Mouse (Mus musculus) heart, postnatal 0 days (tissue): ENCODE measurements around the gene Nol12. TPM values are rescaled to one million over a fixed set of nuclear protein-coding genes. Genes with fewer than 3 reads are reported as not detected.

Experiments used
- ATAC-seq: fragments of 200-750 bp; cut with Nextera tagmentation; 2 replicates; pipeline ENCODE4 v1.8.0; 2017; ENCODE audit warnings: low read depth, moderate number of reproducible peaks, moderate library complexity; ENCODE audit not compliant: insufficient read depth
- DNase-seq: peaks from one replicate; pipeline ENCODE4 v3.0.0-alpha.2; 2016; ENCODE audit warnings: low spot score
- H3K27ac ChIP-seq: fragments of 300-500 bp; sonication (generic); 2 replicates; pipeline ENCODE4 v1.5.1; 2014; ENCODE audit warnings: low read depth, mild to moderate bottlenecking
- H3K27me3 ChIP-seq: fragments of 300-500 bp; sonication (generic); 2 replicates; pipeline ENCODE4 v1.6.1; 2014; ENCODE audit warnings: low read length, mixed read lengths; ENCODE audit not compliant: control insufficient read depth, insufficient read depth
- H3K36me3 ChIP-seq: fragments of 300-500 bp; sonication (generic); replicated peaks from 2 replicates; pipeline ENCODE4 v1.6.1; 2014; ENCODE audit warnings: low read length, mixed read lengths; ENCODE audit not compliant: control insufficient read depth, insufficient read depth
- H3K4me1 ChIP-seq: fragments of 300-500 bp; sonication (generic); 2 replicates; pipeline ENCODE4 v1.6.1; 2014; ENCODE audit warnings: antibody characterized with exemption; ENCODE audit not compliant: control insufficient read depth, insufficient read depth
- H3K4me2 ChIP-seq: fragments of 300-500 bp; sonication (generic); 2 replicates; pipeline ENCODE4 v1.6.1; 2014; ENCODE audit warnings: low read depth, mild to moderate bottlenecking, low read length, moderate library complexity
- H3K4me3 ChIP-seq: fragments of 300-500 bp; sonication (generic); 2 replicates; pipeline ENCODE4 v1.5.1; 2014; ENCODE audit warnings: low read depth, low read length
- H3K9ac ChIP-seq: fragments of 300-500 bp; sonication (generic); replicated peaks from 2 replicates; pipeline ENCODE4 v1.6.1; 2014; ENCODE audit warnings: low read depth, low read length, mixed read lengths
- H3K9me3 ChIP-seq: fragments of 300-500 bp; sonication (generic); replicated peaks from 2 replicates; pipeline ENCODE4 v1.6.1; 2016; ENCODE audit warnings: low read length; ENCODE audit not compliant: control insufficient read depth
- CTCF ChIP-seq: IDR thresholded peaks from 2 replicates; pipeline ENCODE4 v1.5.1; 2016; ENCODE audit warnings: antibody characterized with exemption, control low read depth, low read depth
- EP300 ChIP-seq: IDR thresholded peaks from 2 replicates; pipeline ENCODE4 v1.6.1; 2016; ENCODE audit warnings: antibody characterized with exemption, low read depth
- WGBS: fragments of 180-500 bp; shearing (Covaris S2); extraction: QIAGEN DNeasy Blood & Tissue Kit; methylation state at CpG from one replicate; pipeline ENCODE4 v1.1.7; 2014; 5-methylcytosine and 5-hydroxymethylcytosine counted together
- polyA plus RNA-seq: library from polyadenylated mRNA; unstranded; fragments of >200 nt; fragmentation: Nextera tagmentation; extraction: Ambion mirVana; gene quantifications from 2 replicates; pipeline ENCODE4 v1.2.1, GENCODE M21; 2015
- total RNA-seq: library from RNA; depleted of rRNA; stranded (reverse); fragments of >200 nt; gene quantifications from 2 replicates; pipeline ENCODE4 v1.2.3, GENCODE M21; 2014; ENCODE audit warnings: low replicate concordance

The Nol12 gene
- total and polyA plus RNA-seq, 2 experiments from 2014 or later = 23.3 TPM; not detected in 1

DNA sequence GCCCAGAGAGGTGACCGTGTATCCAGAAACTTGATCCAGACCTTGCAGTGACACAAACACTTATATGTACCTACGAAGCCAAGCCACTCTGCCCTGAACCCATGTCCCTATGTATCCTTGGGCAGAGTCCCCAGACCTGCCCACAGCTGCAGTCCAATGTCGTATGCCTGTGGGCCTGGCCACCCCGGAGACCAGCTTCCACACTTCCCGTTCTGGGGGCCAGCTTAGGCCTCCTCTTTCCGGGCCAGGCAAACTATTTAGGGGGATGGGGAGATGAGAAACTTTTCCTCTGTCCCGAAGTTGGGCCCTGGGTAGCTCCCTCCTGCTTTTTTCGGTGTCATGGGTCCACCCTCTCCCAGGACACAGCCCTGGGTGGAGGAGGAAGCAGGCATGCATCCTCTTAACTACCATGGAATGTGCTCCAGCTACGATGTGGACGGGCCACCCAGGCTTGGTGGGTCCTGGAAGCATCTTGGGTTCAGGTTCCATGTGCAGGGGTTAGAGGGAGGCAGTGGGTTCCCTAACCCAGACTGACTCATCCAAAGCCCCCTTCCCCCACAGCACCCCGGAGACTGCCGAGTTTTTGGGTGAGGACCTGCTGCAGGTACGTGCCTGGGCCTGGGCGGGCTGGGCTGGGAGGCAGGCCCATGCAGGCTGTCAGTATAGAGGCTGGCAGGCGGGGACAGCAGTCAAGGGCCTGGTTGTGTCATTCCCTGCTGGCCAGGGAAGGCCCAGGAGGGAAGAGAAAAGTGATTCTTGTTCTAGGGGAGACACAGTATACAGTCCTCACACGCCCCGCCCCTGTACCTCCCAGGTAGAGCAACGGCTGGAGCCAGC, 33.9 kb upstream of the Nol12 start:
- ATAC-seq = no peak
- Histone ChIP-seq H3K27ac (peak overlapping the region; percentile 73), H3K36me3 (peaks cover 15% of the 10 kb centered on the region; the same call in 1 of the 2 replicates), H3K9ac (peak overlapping the region; percentile 78), H3K4me2 (peak overlapping the region; percentile 95), H3K4me3 (peak overlapping the region; percentile 74), H3K9me3 (no peaks in the 10 kb centered on the region), H3K27me3 (no peaks in the 10 kb centered on the region), H3K4me1 (peaks cover 23% of the 10 kb centered on the region)
- 23% methylated on average over 18 of the region's 18 CpGs for WGBS
- peak; percentile 12 for DNase-seq
- TF ChIP-seq EP300 = no peak
- TF ChIP-seq CTCF = no peak

GRCm38 (mm10) chr15:78901422-78901789, 33.3 kb upstream of the Nol12 start:
- Histone ChIP-seq H3K27ac (no peak overlapping the region), H3K27me3 (no peaks in the 10 kb centered on the region), H3K9ac (no peak overlapping the region), H3K4me3 (no peak overlapping the region), H3K4me2 (peak overlapping the region; percentile 95), H3K4me1 (peaks cover 23% of the 10 kb centered on the region), H3K36me3 (peaks cover 20% of the 10 kb centered on the region), H3K9me3 (no peaks in the 10 kb centered on the region)
- no peak for TF ChIP-seq CTCF
- no peak for TF ChIP-seq EP300
- DNase-seq (no peak), ATAC-seq (no peak)
- 63% methylated on average over 8 of the region's 8 CpGs for WGBS

GRCm38 (mm10) chr15:78903243-78903642, 31.5 kb upstream of the Nol12 start:
- ATAC-seq = peak; percentile 12; the same call in 1 of the 2 replicates
- 3% methylated on average over 2 of the region's 2 CpGs for WGBS
- no peak overlapping the region for H3K9ac ChIP-seq

DNA sequence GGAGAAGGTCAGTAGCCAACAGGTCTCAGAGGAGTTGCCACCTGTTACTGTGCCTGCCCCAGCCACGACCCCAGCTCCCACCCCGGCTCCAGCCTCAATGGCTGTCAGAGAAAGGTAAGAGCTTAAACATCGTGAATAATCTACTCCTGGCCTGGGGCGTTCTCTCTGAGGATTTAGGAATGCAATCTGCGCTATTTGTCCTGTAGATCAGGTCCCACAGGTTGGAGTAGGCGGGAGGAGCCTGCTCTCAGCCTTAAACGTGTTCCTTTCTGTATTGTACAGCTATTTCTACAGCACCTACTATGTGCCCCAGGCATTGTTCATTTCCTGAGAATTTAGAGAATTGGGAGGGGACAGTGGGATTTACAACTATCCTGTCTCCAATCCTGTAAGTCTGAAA, 26.3 kb upstream of the Nol12 start:
- Histone ChIP-seq H3K36me3 (peaks cover 69% of the 10 kb centered on the region), H3K9me3 (no peaks in the 10 kb centered on the region), H3K4me3 (no peak overlapping the region), H3K27ac (no peak overlapping the region), H3K4me2 (no peak overlapping the region), H3K9ac (0 out of 2 replicates have a peak overlapping the region, but pooled peaks have one; percentile 16), H3K27me3 (no peaks in the 10 kb centered on the region), H3K4me1 (no peaks in the 10 kb centered on the region)
- 79% methylated on average over 7 of the region's 7 CpGs for WGBS
- TF ChIP-seq CTCF (no peak), EP300 (no peak)
- ATAC-seq (no peak), DNase-seq (no peak)

More at GRCm38 (mm10) chr15:78903243-78903642, 31.5 kb upstream of the Nol12 start:
- DNase-seq = peak; percentile 63
- H3K36me3 ChIP-seq = peaks cover 38% of the 10 kb centered on the region
- no peaks in the 10 kb centered on the region for H3K9me3 ChIP-seq
- H3K4me3 ChIP-seq = no peak overlapping the region
- no peak overlapping the region for H3K4me2 ChIP-seq
- no peaks in the 10 kb centered on the region for H3K27me3 ChIP-seq
- no peak overlapping the region for H3K27ac ChIP-seq
- peaks cover 23% of the 10 kb centered on the region for H3K4me1 ChIP-seq
- TF ChIP-seq EP300 (no peak), CTCF (peak; percentile 88)

DNA sequence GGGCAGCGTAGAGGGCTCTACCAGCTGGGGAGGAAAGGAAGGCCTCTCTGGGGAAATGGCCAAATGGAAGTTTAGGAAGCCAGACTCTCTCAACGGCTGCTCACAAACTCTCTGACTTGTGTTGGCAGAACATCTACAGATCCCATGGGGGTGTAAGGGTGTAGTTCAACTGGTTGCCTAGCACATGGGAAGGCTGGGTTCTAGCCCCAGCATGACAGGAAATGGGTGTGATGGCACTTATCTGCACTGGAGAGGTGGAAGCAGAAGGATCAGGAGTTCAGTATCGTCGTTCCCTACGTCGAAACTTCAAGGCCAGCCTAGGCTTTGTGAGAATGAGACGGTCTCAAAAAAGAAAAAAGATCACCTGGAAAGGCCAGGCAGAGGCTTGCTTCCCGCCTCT, 25.8 kb upstream of the Nol12 start:
- WGBS = 73% methylated on average over 8 of the region's 8 CpGs
- DNase-seq (no peak), ATAC-seq (no peak)
- Histone ChIP-seq H3K27ac (no peak overlapping the region), H3K9ac (no peak overlapping the region), H3K4me3 (no peak overlapping the region), H3K27me3 (no peaks in the 10 kb centered on the region), H3K9me3 (no peaks in the 10 kb centered on the region), H3K4me1 (0 out of 2 replicates have a peak, but pooled peaks cover 2% of the 10 kb centered on the region), H3K4me2 (no peak overlapping the region), H3K36me3 (peaks cover 68% of the 10 kb centered on the region)
- TF ChIP-seq CTCF = no peak
- TF ChIP-seq EP300 = no peak

DNA sequence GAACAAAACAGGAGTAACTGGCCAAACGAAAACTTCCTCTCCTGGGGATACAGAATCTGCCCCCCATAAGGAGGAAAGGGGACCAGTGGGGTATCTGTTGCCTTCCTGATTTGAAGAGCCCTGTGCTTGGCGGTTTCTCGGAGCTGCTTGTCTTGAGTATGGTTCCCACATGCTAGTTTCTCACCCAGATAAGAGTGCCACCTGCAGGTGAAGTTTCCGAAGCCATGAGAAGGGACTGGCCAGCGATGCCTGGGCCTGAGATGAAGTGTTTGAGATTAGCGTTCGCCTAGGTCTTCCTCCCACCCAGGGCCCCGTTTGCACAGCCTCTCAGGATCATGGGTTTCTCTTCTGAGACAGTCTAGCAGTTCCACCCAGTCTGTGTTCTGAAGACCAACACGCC, 22.7 kb upstream of the Nol12 start:
- Histone ChIP-seq H3K27ac (no peak overlapping the region), H3K4me3 (no peak overlapping the region), H3K4me1 (peaks cover 12% of the 10 kb centered on the region; the same call in 1 of the 2 replicates), H3K4me2 (no peak overlapping the region), H3K9ac (no peak overlapping the region), H3K9me3 (no peaks in the 10 kb centered on the region), H3K27me3 (no peaks in the 10 kb centered on the region), H3K36me3 (peaks cover 43% of the 10 kb centered on the region)
- ATAC-seq = no peak
- DNase-seq = no peak
- 38% methylated on average over 9 of the region's 9 CpGs for WGBS
- TF ChIP-seq CTCF (no peak; the same call in 1 of the 2 replicates), EP300 (no peak)
